Mouse (Mus musculus): ENCODE measurements around the gene Angptl2.

The Angptl2 gene

DNA sequence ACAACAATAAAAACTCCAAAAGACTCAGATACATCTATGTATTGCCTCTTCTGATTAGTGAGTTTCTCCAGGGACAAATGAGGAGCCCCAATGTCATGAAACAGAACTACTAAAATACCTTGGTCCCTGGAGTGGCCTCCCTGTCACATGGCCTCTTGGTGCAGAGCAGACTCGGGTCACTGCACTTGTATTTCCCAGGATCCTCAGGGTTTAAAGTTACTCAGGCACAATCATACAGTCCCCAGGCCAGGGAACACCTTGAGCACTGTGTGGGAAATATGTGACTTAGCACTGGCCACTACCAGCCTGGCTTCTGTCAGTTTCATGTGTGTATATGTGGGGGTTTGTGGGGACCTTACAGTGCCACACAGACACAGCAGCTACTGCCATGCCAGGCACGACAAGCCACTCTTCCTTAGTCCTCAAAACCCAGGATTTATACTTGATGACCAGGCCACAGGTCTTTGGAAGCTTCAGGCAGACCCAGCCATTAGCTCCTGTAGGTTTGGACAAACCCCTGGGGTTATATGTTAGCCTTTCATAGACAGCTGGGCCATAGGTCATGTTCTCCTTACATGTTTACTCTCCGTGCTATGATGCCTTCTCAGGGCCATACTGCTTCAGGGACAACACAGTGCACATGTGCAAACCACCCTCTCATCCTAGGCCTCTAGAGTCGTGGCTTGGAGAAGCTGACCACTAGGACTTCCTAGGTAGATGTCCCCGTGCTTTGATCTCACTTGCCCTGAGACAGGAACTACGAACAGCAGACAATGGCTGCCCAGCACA is 17.1 kb downstream of the Angptl2 start:
- no peak for DNase-seq

GRCm38 (mm10) chr2:33233856-33234255 is 18.0 kb downstream of the Angptl2 start:
- no peak for DNase-seq

GRCm38 (mm10) chr2:33234848-33235247 is 19.0 kb downstream of the Angptl2 start:
- DNase-seq: peak; percentile 41

- no peak for DNase-seq
These were observed 21.7 kb downstream of the Angptl2 start for GRCm38 (mm10) chr2:33237581-33237980.

GRCm38 (mm10) chr2:33244880-33245279 is 29.0 kb downstream of the Angptl2 start:
- no peak for DNase-seq

GRCm38 (mm10) chr2:33245350-33245749 is 29.5 kb downstream of the Angptl2 start:
- DNase-seq: no peak

- no peak for DNase-seq
These were observed 31.0 kb downstream of the Angptl2 start for GRCm38 (mm10) chr2:33246841-33247240.

GRCm38 (mm10) chr2:33248549-33248948 is 32.7 kb downstream of the Angptl2 start:
- DNase-seq: no peak

DNA sequence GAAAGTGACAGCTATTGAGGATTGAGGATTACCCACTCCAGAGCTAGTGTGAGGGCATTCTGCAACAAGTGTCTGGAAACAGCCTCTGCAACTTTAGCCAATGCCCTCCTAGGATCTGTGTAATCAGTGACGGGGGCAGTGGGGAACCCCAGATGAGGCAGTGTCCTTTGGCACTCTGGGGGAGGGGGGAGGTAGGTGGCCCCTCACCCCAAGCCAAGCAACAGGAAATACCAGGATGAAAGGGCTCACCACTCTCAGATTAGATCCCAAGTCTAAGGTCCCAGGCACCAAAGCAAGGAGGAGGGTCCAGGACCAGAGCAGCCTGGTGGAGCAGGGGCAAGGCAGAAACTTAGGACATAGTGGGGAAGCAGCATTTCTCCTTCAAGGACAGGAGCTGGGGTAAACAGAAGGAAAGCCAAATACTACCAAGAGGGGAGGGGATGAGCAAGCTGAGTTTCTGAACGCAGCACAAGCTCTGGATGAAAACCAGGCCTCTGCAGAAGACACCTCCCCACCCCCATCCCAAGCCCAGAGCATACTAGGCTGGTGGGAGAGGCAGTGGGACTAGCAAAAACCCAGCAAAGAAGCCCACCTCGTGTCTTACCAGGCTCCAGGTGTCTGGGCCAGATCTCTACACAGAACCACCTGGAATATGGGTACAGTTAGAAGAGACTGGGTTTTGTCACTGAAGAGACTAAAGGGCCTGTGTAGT is 34.2 kb downstream of the Angptl2 start:
- DNase-seq: no peak

GRCm38 (mm10) chr2:33252751-33253150 is 36.9 kb downstream of the Angptl2 start:
- DNase-seq: no peak

DNA sequence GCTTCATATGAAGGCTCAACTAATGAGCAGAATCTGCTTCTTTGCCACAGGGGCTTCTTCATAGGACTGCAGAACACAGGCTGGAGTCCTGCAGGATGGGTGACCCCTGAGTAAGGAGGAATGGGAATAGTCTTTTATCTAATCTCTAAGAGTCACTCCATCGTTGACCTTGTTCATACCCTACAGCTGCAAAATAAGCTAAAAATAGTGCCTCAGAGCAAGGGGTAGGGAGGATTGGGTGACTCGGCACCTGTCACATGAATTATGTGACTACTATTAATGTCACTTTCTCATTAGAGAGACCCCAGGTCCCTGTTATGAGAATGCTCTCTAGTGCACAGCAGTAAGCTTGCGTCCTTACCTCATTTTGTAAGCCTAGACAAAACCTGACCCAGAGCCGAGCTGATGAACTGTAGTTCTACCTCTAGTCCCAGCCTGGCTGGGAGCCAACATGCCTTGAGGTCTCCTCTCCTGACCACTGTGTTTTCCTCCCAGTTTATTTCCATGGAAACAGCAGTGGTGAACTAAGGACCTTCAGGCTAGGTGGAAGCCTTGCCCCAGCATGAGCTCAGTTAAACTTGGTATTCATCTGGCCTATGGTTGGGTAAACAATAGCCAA is 37.8 kb downstream of the Angptl2 start:
- no peak for DNase-seq

DNA sequence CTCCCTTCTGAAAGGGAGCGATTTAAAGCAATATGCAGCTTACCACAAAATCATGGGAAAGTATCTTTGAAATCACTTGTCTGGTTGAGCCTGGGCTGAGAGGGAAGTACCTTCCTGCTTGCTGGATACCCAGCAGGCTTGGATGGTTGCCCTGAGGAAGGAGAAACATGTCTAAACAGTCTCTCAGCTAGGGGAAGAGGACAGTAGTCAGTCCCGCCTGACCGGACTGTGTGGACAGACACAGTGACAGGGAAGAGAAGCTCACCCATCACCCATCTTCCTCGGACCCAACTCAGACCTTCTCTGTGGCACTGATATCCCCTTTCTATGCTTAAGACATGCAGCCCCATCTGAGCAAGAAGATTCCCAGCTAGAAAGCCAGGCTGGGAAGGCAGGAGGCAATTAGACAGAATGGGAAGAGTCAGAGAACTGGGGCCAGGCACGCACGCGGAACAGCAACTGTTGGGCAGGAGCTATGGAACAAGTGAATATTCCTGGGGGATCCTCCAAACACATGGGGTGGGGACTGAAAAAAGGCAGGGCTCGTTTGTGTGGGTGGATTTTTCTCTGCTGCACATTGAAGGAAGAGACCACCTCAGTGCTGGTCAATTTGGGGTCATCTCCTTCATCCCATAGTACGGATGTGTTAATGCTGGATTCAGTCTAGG is 38.6 kb downstream of the Angptl2 start:
- no peak for DNase-seq

DNA sequence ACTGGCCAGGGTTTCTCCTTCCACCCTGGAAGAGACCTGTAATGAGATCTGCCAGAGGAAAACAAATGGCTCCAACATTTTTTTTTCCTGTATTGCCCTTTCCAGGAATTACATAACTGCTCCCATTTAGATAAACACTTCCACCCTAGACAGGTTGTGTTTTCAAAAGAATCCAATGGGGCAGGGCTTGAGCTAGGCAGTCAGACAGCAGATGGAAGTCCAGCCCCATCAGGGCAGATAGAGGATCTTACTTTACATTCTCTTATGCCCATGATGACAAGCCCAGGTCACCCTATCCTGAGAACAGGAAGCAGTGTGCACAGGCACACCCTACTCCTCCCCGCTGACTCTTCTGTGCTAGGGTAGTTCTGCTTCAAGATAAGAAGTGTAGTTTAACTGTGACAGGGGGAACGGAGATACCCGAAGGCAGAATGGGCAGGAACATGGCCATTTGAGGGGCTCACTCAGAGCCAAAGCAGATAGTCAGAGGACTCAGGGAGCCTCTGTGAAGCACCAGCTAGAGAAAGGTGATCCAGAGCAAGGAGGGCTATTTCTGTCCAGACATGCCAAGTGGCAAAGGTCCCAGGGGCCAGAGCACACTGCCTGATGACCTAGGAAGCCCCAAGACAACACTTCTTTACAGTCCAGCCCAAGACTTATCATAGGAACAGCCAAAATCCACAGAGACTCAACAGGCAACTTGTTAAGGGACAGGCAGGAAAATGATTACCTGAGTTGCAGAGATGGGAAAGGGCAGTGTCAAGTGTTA is 41.1 kb downstream of the Angptl2 start:
- DNase-seq: no peak

DNA sequence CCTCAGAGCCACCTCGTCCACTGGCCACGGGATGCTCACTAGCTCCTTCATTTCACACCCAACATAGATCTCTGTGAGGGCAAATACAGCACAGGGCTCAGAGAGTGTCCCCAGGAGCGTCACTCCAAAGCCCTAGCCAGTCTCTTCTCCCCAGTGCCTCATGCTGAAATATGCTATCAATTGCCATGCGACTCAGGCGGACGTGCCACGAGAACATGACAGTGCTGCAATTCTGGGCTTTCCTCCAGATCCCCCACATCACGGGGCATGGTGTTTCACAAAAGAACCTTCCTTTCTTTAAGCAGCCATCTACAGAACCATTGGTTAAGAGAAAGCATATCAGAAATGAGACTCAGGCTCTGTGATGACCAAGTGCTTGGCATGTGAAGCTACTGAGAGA is 44.9 kb downstream of the Angptl2 start:
- no peak for DNase-seq

DNA sequence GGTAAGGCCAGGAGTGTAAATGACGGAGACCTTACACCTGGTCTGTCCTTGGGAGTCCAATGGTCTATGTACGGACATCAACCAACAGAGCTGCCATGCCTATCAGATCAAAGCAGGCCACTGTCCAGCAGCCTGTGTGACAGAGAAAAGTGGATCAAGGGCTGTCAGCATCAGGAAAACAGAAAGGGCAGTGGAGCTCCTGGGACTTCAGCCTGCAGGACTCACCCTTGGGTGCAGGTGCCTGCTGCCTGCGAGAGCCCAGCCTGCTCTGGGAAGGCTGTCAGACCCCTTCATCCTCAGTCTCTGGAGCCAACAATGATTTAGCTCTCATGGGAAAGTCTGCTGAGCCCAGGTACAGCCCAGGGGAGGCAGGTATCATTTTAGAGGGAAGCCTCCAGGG is 45.6 kb downstream of the Angptl2 start:
- DNase-seq: no peak

DNA sequence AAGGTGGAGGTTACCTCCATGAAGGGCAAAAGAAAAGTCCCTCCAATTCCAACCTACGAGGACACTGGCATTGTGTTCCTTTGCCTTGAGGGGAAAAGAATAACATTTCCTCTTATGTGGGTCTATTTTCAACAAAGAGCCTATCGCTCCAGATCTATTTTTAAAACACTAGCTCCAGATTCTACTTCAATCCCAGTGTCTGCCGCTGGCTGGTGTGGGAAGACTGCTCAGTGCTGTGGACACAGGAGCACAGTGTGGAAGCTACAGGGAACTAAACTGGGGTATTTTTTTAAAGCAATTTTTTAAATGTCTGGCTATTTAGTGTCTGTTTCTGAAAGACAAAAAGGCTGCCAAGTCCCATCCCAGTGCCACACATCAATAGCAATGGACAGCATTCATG is 49.9 kb downstream of the Angptl2 start:
- no peak for DNase-seq

GRCm38 (mm10) chr2:33267075-33267474 is 51.2 kb downstream of the Angptl2 start:
- DNase-seq: no peak

DNA sequence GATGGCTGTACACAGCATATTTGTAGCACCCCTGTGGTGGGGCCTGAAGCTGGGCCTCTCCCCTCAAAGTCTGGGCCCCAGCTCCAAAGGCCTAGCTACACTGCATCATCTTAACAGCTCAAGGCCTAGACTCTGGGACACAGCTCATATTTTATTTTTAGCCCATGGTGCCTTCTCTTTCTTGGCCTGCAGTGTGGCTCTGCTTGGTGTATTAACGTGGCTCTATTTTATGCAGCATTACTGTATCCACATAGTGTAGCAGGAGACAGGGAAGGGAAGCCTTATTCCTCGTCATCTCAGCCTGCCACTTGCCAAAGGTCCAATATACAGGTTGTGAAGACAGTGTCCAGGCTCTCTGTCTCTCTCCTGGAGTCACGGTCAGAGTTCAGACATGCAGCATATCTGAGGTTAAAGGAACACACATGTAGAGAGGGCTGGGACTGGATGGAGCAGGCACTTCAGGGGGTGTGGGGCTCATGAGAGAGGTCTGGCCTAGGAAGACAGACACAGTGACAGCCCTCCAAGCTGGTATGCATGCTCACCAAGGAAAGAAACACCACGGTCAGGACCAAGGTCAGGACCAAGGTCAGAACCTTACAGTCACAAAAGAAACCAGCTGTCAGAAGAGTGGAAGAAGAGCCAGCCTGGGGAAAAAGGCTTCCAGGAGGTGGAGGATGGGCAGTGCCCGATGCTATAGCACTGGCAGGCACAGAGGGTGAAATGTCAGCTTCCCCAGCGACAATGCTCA is 52.7 kb downstream of the Angptl2 start:
- no peak for DNase-seq

DNA sequence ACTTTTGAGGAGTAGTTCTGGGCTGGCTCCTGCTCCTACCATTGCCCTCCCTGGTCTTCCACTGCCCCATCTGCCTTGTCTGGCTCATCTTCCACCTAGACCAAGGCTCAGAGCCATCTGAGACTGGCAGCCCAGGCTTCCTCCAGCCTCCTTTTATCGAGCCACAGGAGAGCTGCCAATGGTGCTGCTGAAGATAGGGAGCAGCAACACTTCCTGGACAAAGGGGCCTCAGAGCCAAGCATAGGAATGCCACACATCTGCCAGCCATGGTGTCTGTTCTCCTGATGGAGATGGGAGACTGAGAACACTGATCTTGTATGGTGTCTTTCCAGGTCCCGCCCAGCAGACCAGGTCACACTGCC is 53.2 kb downstream of the Angptl2 start:
- DNase-seq: no peak

- no peak for DNase-seq
These were observed 54.7 kb downstream of the Angptl2 start for GRCm38 (mm10) chr2:33270569-33270968.

GRCm38 (mm10) chr2:33271511-33271910 is 55.6 kb downstream of the Angptl2 start:
- no peak for DNase-seq
